Mouse (Mus musculus) forebrain, embryonic 14.5 days (tissue): ENCODE data around the gene Gm20388. TPM values are rescaled to one million over a fixed set of nuclear protein-coding genes. Genes with fewer than 3 reads are reported as not detected.

Experiments used
- ATAC-seq: fragments of 200-750 bp; cut with Nextera tagmentation; 2 replicates; pipeline ENCODE4 v1.8.0; 2017; ENCODE audit warnings: mild to moderate bottlenecking, moderate library complexity
- DNase-seq: peaks from one replicate; pipeline ENCODE4 v3.0.0-alpha.2; 2015; ENCODE audit warnings: low spot score
- H3K27ac ChIP-seq: fragments of 300-500 bp; sonication (generic); 2 replicates; pipeline ENCODE4 v1.5.1; 2014; ENCODE audit warnings: low read depth, mild to moderate bottlenecking, control low read depth, low read length, moderate library complexity
- H3K27me3 ChIP-seq: fragments of 300-500 bp; sonication (generic); replicated peaks from 2 replicates; pipeline ENCODE4 v1.6.1; 2014; ENCODE audit warnings: low read length, control low read depth, mixed read lengths; ENCODE audit not compliant: control insufficient read depth, insufficient read depth
- H3K36me3 ChIP-seq: fragments of 300-500 bp; sonication (generic); 2 replicates; pipeline ENCODE4 v1.6.1; 2014; ENCODE audit warnings: low read length, control low read depth; ENCODE audit not compliant: control insufficient read depth, insufficient read depth
- H3K4me1 ChIP-seq: fragments of 300-500 bp; sonication (generic); 2 replicates; pipeline ENCODE4 v1.6.1; 2014; ENCODE audit warnings: antibody characterized with exemption, low read length, control low read depth; ENCODE audit not compliant: control insufficient read depth, insufficient read depth
- H3K4me2 ChIP-seq: fragments of 300-500 bp; sonication (generic); 2 replicates; pipeline ENCODE4 v1.6.1; 2014; ENCODE audit warnings: mild to moderate bottlenecking, control low read depth, low read length
- H3K4me3 ChIP-seq: fragments of 300-500 bp; sonication (generic); 2 replicates; pipeline ENCODE4 v1.5.1; 2014; ENCODE audit warnings: low read depth, low read length, control low read depth
- H3K9ac ChIP-seq: fragments of 300-500 bp; sonication (generic); 2 replicates; pipeline ENCODE4 v1.6.1; 2014; ENCODE audit warnings: mild to moderate bottlenecking, low read length, control low read depth, moderate library complexity
- H3K9me3 ChIP-seq: fragments of 300-500 bp; sonication (generic); replicated peaks from 2 replicates; pipeline ENCODE4 v1.6.1; 2016; ENCODE audit warnings: low read length, control low read depth, mixed read lengths; ENCODE audit not compliant: control insufficient read depth
- WGBS: fragments of 180-500 bp; shearing (Covaris S2); extraction: QIAGEN DNeasy Blood & Tissue Kit; methylation state at CpG from one replicate; pipeline ENCODE4 v1.1.7; 2014; 5-methylcytosine and 5-hydroxymethylcytosine counted together
- polyA plus RNA-seq: library from polyadenylated mRNA; unstranded; fragments of >200 nt; fragmentation: Nextera tagmentation; extraction: Ambion mirVana; gene quantifications from 2 replicates; pipeline ENCODE4 v1.2.1, GENCODE M21; 2014

The Gm20388 gene
- polyA plus RNA-seq, 1 experiment from 2014 or later: 7.4 TPM

DNA sequence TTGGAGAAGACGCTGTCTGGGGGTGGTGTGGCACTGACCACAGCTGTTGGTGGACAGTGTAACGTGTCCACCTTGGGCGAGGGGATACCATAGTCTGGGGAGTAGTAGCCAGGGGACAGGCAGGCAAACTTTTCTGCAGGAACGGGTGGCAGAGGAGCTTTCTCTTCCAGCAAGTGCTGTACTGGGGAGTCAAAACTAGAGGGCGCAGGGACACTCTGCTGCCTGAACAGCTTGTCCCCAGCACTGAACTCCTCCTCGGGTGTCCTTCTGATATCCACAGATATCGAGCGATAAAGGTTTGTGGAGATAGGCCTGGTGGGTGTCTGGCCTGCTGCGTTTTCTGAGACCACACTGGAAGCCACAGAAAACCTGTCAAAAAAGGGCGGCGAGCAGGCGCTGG, 2980.8 kb downstream of the Gm20388 start:
- WGBS: 86% methylated on average over 12 of the region's 12 CpGs
- no peak overlapping the region for H3K4me2 ChIP-seq
- H3K36me3 ChIP-seq: peaks cover 100% of the 10 kb centered on the region
- no peak for ATAC-seq
- no peaks in the 10 kb centered on the region for H3K27me3 ChIP-seq
- no peak overlapping the region for H3K27ac ChIP-seq
- H3K9me3 ChIP-seq: no peaks in the 10 kb centered on the region
- no peak overlapping the region for H3K9ac ChIP-seq
- DNase-seq: no peak
- H3K4me3 ChIP-seq: no peak overlapping the region
- no peaks in the 10 kb centered on the region for H3K4me1 ChIP-seq

DNA sequence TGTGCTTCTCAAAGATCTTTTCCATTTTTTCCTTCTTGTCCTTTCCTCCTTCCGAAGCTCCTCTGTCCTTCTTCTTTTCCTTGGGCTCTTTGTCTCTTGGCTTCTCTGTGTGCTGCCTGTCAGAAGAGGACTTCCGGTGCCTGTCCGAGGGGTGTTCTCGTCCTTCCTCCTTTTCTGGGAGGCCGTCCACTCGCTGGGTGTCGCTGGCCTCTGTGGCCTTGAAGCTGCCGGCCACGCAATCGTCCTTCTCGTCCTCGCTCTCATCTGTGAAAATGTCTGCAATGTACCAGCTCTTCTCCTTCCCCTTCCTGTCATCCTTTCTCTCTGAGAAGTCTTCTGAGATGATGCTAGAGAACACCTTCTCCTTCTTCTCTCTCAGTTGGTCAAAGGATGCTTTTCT, 2982.8 kb downstream of the Gm20388 start:
- ATAC-seq (no peak), DNase-seq (no peak)
- Histone ChIP-seq H3K36me3 (peaks cover 100% of the 10 kb centered on the region), H3K4me3 (no peak overlapping the region), H3K27me3 (no peaks in the 10 kb centered on the region), H3K4me1 (no peaks in the 10 kb centered on the region), H3K27ac (no peak overlapping the region), H3K4me2 (no peak overlapping the region), H3K9ac (no peak overlapping the region), H3K9me3 (no peaks in the 10 kb centered on the region)
- 93% methylated on average over 12 of the region's 12 CpGs for WGBS

DNA sequence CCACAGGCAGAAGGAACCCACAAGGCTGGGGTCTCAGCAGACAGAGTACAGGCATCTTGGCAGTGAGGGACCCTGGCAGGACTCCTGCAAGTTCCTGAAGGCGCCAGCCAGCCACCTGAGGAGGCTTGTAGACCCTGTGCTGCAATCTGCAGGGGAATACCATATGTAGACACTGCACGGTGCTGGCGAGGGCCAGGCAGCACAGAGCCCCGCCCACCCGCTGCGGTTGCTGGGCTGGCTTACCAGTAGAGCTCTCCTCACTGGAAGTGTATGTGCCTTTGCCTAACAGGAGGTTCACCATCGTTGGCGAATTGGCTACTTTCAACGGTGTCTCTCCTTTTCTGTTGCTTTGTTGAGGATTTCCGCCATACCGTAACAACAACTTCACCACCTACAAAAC, 2985.7 kb downstream of the Gm20388 start:
- Histone ChIP-seq H3K27ac (no peak overlapping the region), H3K4me1 (no peaks in the 10 kb centered on the region), H3K27me3 (no peaks in the 10 kb centered on the region), H3K4me3 (no peak overlapping the region), H3K36me3 (peaks cover 85% of the 10 kb centered on the region), H3K9ac (no peak overlapping the region), H3K9me3 (no peaks in the 10 kb centered on the region), H3K4me2 (no peak overlapping the region)
- DNase-seq (no peak), ATAC-seq (no peak)
- 93% methylated on average over 11 of the region's 11 CpGs for WGBS

DNA sequence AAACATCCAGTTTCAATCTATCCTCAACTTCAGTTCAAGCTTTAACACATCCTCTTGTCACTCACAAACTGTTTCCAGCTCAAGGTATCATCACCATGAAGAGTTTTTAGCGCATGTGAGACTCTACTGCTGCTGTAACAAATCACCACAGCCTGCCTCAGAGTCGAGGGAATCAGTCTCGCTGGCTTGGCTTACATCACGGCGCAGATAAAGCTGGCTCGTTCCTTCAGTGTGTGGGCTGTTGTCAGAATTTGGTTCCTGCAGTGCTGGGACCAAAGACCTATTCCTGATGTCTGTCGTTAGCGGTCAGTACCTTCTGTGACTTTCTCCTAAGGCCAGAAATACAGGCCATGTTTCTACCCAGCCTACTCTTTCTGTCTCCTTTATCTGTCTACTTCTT, 2986.6 kb downstream of the Gm20388 start:
- H3K4me2 ChIP-seq: no peak overlapping the region
- no peak overlapping the region for H3K27ac ChIP-seq
- no peak for ATAC-seq
- H3K9me3 ChIP-seq: no peaks in the 10 kb centered on the region
- no peaks in the 10 kb centered on the region for H3K4me1 ChIP-seq
- H3K27me3 ChIP-seq: no peaks in the 10 kb centered on the region
- H3K9ac ChIP-seq: no peak overlapping the region
- peaks cover 76% of the 10 kb centered on the region for H3K36me3 ChIP-seq
- no peak overlapping the region for H3K4me3 ChIP-seq
- WGBS: 90% methylated on average over 8 of the region's 8 CpGs
- no peak for DNase-seq

DNA sequence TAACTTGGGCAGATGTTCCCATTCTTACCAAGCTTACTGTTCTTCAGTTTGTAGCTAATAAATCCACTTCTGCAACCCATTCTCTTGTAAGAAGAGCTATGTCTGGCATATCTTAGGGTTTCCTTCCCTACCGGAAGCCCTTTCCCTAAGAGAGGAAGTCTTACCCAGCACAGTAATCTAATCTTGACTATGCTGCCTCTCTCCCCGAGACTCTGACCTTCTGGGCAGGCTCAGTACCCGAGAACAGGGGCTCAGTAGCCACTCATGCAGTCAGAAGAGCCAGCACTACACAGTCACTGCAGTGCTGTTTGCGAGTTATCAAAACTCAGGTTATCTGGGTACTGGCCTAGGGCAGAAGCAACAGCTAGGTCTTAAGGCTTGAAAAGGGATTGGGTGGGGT, 2987.4 kb downstream of the Gm20388 start:
- 85% methylated on average over 4 of the region's 4 CpGs for WGBS
- Histone ChIP-seq H3K4me1 (no peaks in the 10 kb centered on the region), H3K9me3 (no peaks in the 10 kb centered on the region), H3K27me3 (no peaks in the 10 kb centered on the region), H3K4me3 (no peak overlapping the region), H3K9ac (no peak overlapping the region), H3K4me2 (no peak overlapping the region), H3K27ac (no peak overlapping the region), H3K36me3 (peaks cover 68% of the 10 kb centered on the region)
- DNase-seq (no peak), ATAC-seq (no peak)

DNA sequence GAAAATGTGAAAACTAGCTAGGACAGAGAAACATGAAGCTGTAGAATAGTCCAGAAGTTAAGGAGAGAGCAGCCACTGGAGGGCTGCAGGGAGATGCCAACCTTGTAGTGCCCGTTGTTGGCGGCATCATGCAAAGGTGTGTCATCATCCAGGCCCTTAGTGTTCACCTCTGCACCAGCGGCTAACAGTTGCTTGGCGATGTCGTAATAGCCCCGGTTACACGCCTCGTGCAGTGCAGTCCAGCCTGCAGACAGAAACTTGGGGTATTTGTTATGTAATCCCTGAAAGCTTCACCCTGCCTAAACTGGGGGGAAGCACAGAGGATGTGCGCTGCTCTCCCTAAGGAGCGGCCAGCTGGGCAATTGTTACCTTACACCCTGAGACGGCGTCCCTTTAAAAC, 2987.8 kb downstream of the Gm20388 start:
- H3K9ac ChIP-seq: no peak overlapping the region
- no peaks in the 10 kb centered on the region for H3K4me1 ChIP-seq
- no peak overlapping the region for H3K27ac ChIP-seq
- WGBS: 91% methylated on average over 12 of the region's 12 CpGs
- ATAC-seq: no peak
- H3K9me3 ChIP-seq: no peaks in the 10 kb centered on the region
- H3K36me3 ChIP-seq: peaks cover 63% of the 10 kb centered on the region
- no peaks in the 10 kb centered on the region for H3K27me3 ChIP-seq
- no peak overlapping the region for H3K4me3 ChIP-seq
- H3K4me2 ChIP-seq: no peak overlapping the region
- DNase-seq: no peak

DNA sequence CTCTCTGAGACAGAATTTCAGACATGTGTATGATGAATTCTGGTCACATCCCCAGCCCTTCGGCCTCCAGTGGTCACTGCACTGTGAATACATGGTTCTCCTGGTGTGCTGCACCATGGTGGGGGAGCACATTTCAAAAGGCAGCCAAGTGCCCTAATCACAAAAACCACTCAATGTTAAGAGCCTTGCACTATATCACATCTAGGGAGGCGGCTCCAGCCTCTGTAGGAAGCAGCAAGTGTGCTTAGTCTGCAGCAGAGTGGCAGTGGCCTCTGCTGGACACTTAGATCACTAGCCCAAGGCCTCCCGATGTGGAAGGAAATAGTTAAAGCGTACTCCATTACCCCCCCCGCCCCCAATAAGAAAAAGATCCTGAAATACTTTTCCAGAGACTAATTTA, 2988.4 kb downstream of the Gm20388 start:
- Histone ChIP-seq H3K9ac (no peak overlapping the region), H3K4me1 (no peaks in the 10 kb centered on the region), H3K27me3 (no peaks in the 10 kb centered on the region), H3K36me3 (peaks cover 57% of the 10 kb centered on the region), H3K4me3 (no peak overlapping the region), H3K4me2 (no peak overlapping the region), H3K27ac (no peak overlapping the region), H3K9me3 (no peaks in the 10 kb centered on the region)
- ATAC-seq: no peak
- no peak for DNase-seq
- WGBS: 73% methylated on average over 5 of the region's 5 CpGs

DNA sequence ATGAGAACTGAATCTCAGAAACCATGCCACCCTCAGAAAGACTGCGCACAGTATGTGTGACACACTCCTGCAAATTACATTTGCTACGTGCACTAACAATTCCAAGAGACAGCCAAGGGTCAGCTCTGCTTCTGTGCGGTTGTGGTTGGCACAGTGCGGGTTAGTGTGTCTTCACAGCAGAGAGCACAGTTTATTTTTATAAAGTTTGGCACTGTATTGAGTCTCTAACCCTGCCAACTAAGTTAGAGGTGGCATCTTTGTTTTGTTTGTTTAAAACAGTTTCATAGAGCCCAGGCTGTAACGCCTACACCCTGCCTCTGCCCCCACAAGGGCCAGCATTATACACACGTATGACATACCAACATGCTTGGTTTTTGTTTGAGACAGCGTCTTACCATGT, 2990.8 kb downstream of the Gm20388 start:
- Histone ChIP-seq H3K27ac (no peak overlapping the region), H3K4me2 (no peak overlapping the region), H3K4me1 (no peaks in the 10 kb centered on the region), H3K9ac (no peak overlapping the region), H3K36me3 (peaks cover 33% of the 10 kb centered on the region), H3K9me3 (no peaks in the 10 kb centered on the region), H3K4me3 (no peak overlapping the region), H3K27me3 (no peaks in the 10 kb centered on the region)
- DNase-seq (no peak), ATAC-seq (no peak)
- 97% methylated on average over 7 of the region's 7 CpGs for WGBS

DNA sequence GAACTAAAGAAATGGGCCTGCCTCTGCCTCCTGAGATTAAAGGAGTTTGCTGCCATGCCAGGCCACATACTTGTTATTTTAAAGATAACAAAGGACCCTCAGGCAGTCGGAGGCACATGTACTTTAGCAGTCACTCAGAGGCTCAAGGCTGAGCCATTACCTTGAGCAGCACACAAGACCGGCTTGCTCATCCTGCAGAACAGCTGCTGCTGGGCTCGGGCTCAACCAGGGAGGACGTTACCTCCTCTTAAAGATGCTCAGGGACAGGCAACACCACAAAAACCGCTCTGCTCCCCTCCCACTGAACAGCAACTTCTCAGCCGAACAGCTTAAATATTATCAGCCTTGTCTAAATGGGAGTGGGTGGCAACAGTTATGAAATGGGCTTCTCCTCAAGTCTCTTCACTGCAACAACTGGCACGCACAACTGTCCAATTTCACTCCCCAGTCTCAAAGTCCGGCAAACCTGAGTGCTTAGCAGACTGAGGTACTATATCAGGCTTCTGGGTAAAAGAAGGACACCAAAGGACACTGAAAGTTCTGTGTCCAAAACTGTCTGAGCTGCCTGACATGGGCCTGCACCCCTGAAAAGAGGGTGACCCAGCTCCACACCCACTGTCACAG, 2991.4 kb downstream of the Gm20388 start:
- no peak overlapping the region for H3K4me3 ChIP-seq
- H3K4me2 ChIP-seq: no peak overlapping the region
- WGBS: 87% methylated on average over 8 of the region's 8 CpGs
- no peak overlapping the region for H3K27ac ChIP-seq
- H3K36me3 ChIP-seq: peaks cover 28% of the 10 kb centered on the region
- H3K9ac ChIP-seq: no peak overlapping the region
- no peaks in the 10 kb centered on the region for H3K27me3 ChIP-seq
- H3K9me3 ChIP-seq: no peaks in the 10 kb centered on the region
- no peaks in the 10 kb centered on the region for H3K4me1 ChIP-seq
- no peak for ATAC-seq
- no peak for DNase-seq
